Mouse (Mus musculus) CH12.LX (cell line): ENCODE results near the gene Dhx33. TPM values are rescaled to one million over a fixed set of nuclear protein-coding genes. Genes with fewer than 3 reads are reported as not detected.

Experiments
- DNase-seq: peaks from one replicate; pipeline ENCODE4 v3.0.0-alpha.2; 2013; ENCODE audit errors: extremely low read depth
- H3K27ac ChIP-seq: 2 replicates; pipeline ENCODE4 v1.5.1; 2012; ENCODE audit warnings: low read depth, mild to moderate bottlenecking, control low read depth, moderate library complexity; ENCODE audit not compliant: insufficient read depth
- H3K27me3 ChIP-seq: replicated peaks from 2 replicates; pipeline ENCODE3; 2012; ENCODE audit warnings: inconsistent platforms
- H3K36me3 ChIP-seq, 2 experiments: replicated peaks in 1 of 2; 2 replicates each; pipeline versions ENCODE3 to v1.6.1; 2012; ENCODE audit warnings: inconsistent platforms in 1 of 2, low read length in 1 of 2, mild to moderate bottlenecking in 1 of 2, mixed read lengths in 1 of 2, moderate library complexity in 1 of 2; ENCODE audit not compliant: control insufficient read depth in 1 of 2, insufficient read depth in 1 of 2
- H3K4me1 ChIP-seq, 2 experiments: 2 replicates each; pipeline ENCODE4 v1.6.1; 2012; ENCODE audit warnings: inconsistent platforms in 1 of 2, moderate library complexity in 1 of 2; ENCODE audit not compliant: insufficient read depth in 2 of 2, control insufficient read depth in 1 of 2
- H3K4me2 ChIP-seq: 2 replicates; pipeline ENCODE4 v1.6.1; 2012; ENCODE audit warnings: low read depth, mild to moderate bottlenecking, control low read depth; ENCODE audit not compliant: poor library complexity, insufficient read depth, severe bottlenecking
- H3K4me3 ChIP-seq, 3 experiments: fragments of 150-350 bp in 1 of 3; sonication (generic) in 1 of 3; replicated peaks in 1 of 3; 2 replicates each; pipeline versions ENCODE3 to v1.5.1; 2011 to 2012; ENCODE audit warnings: low read depth in 2 of 3, low read length in 2 of 3, mild to moderate bottlenecking in 2 of 3, moderate library complexity in 2 of 3, control low read depth in 1 of 3, improper control_type of control experiment in 1 of 3, inconsistent platforms in 1 of 3, mixed read lengths in 1 of 3; ENCODE audit not compliant: poor library complexity in 1 of 3
- H3K79me2 ChIP-seq: replicated peaks from 2 replicates; pipeline ENCODE4 v1.6.1; 2012; ENCODE audit warnings: mild to moderate bottlenecking, moderate library complexity; ENCODE audit not compliant: control insufficient read depth, poor library complexity, insufficient read depth, severe bottlenecking; ENCODE audit errors: extremely low read depth
- H3K9ac ChIP-seq: 2 replicates; pipeline ENCODE4 v1.6.1; 2012; ENCODE audit warnings: low read depth, mild to moderate bottlenecking, control low read depth, moderate library complexity; ENCODE audit not compliant: insufficient read depth
- H3K9me3 ChIP-seq: replicated peaks from 2 replicates; pipeline ENCODE3; 2012; ENCODE audit warnings: low read length, inconsistent platforms, mixed read lengths
- BHLHE40 ChIP-seq: IDR thresholded peaks from 2 replicates; pipeline ENCODE4 v1.6.1; 2011; ENCODE audit warnings: mild to moderate bottlenecking, low read depth, low read length, improper control_type of control experiment
- CHD2 ChIP-seq: IDR thresholded peaks from 2 replicates; pipeline ENCODE4 v1.6.1; 2011; ENCODE audit warnings: low read length, improper control_type of control experiment
- CTCF ChIP-seq, 2 experiments: IDR thresholded peaks in 1 of 2; conservative IDR thresholded peaks in 1 of 2; 2 replicates each; pipeline ENCODE4 v1.5.1; 2011 to 2012; ENCODE audit warnings: low read depth in 2 of 2, low read length in 2 of 2, improper control_type of control experiment in 1 of 2, inconsistent platforms in 1 of 2, mild to moderate bottlenecking in 1 of 2, moderate library complexity in 1 of 2
- E2F4 ChIP-seq: IDR thresholded peaks from 2 replicates; pipeline ENCODE4 v1.6.1; 2011; ENCODE audit warnings: low read depth, low read length, improper control_type of control experiment; ENCODE audit not compliant: insufficient replicate concordance
- JUN ChIP-seq: IDR thresholded peaks from 2 replicates; pipeline ENCODE4 v1.6.1; 2011; ENCODE audit warnings: low read depth, mild to moderate bottlenecking, low read length, improper control_type of control experiment, moderate library complexity; ENCODE audit not compliant: insufficient read depth
- JUND ChIP-seq: conservative IDR thresholded peaks from 2 replicates; pipeline ENCODE4 v1.6.1; 2011; ENCODE audit warnings: low read depth, low read length, improper control_type of control experiment
- MAZ ChIP-seq: IDR thresholded peaks from 2 replicates; pipeline ENCODE4 v1.6.1; 2012; ENCODE audit warnings: low read depth, mild to moderate bottlenecking, inconsistent platforms, low read length, improper control_type of control experiment, moderate library complexity
- MYC ChIP-seq: IDR thresholded peaks from 2 replicates; pipeline ENCODE4 v1.6.1; 2011; ENCODE audit warnings: low read depth, mild to moderate bottlenecking, improper control_type of control experiment, low read length
- POLR2A ChIP-seq: IDR thresholded peaks from 2 replicates; pipeline ENCODE4 v1.6.1; 2011; ENCODE audit warnings: low read depth, mild to moderate bottlenecking, improper control_type of control experiment, low read length
- SIN3A ChIP-seq: IDR thresholded peaks from 2 replicates; pipeline ENCODE4 v1.6.1; 2012; ENCODE audit warnings: low read length, improper control_type of control experiment, inconsistent platforms
- ZC3H11A ChIP-seq: IDR thresholded peaks from 2 replicates; pipeline ENCODE4 v1.6.1; 2012; ENCODE audit warnings: low read depth, mild to moderate bottlenecking, inconsistent platforms, low read length, improper control_type of control experiment
- ZMIZ1 ChIP-seq: IDR thresholded peaks from 2 replicates; pipeline ENCODE4 v1.6.1; 2012; ENCODE audit warnings: low read depth, mild to moderate bottlenecking, inconsistent platforms, low read length, improper control_type of control experiment
- dilution Hi-C: fragments of 300-500 bp; cut with MboI; formaldehyde crosslinking; loops from 2 replicates; pipeline ENCODE4 v1.14.3; 2020; ENCODE audit warnings: low sequenced_read_pairs; ENCODE audit not compliant: extremely low pct_unique_long_range_greater_than_20kb, extremely low pct_ligation_motif_present
- in situ Hi-C: fragments of 300-500 bp; cut with MboI; formaldehyde crosslinking; loops from 3 replicates; pipeline ENCODE4 v1.14.3; 2019; ENCODE audit warnings: low sequenced_read_pairs, low pct_ligation_motif_present, low pct_unique_long_range_greater_than_20kb, mixed read lengths
- polyA plus RNA-seq: library from polyadenylated mRNA; unstranded; fragments of >175 nt; gene quantifications from 2 replicates; pipeline ENCODE4 v1.2.1, GENCODE M21; 2012; ENCODE audit warnings: low read depth; ENCODE audit not compliant: insufficient read length
- total RNA-seq, 2 experiments: library from RNA; depleted of rRNA; stranded (reverse); fragments of 300-350 nt in 1 of 2; fragments of >200 nt in 1 of 2; gene quantifications; 2 replicates each; pipeline ENCODE4 v1.2.3; 2012 to 2014

The Dhx33 gene
- total and polyA plus RNA-seq, 3 experiments = 34.4 to 55.9 (median 43.0) TPM

GRCm38 (mm10) chr11:70960786-70961554, 43.3 kb downstream of the Dhx33 start:
- TF ChIP-seq ZC3H11A = no peak
- TF ChIP-seq, all 38 proteins: peak for 0
- Histone ChIP-seq H3K36me3 (peaks cover 72 to 95% of the 10 kb centered on the region in 2 experiments), H3K4me2 (no peak overlapping the region)

DNA sequence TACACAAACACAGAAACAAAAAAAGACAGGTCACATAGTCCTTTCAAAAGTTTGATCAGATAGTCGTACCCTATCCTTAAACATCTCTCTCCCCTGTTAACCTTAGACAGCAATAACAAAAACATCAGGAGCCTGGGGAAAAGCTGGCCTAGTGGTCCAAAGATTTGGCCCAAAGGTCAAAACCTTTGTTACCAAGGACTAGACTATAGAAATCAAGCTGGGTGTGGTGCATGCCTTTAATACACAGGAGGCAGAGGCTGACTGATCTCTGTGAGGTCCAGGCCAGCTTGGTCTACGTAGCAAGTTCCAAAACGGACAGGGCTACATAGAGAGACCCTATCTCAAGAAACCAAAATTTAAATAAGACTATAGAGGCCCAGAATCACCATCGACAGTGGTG, 49.5 kb downstream of the Dhx33 start:
- Histone ChIP-seq H3K27ac (no peak overlapping the region), H3K9ac (no peak overlapping the region), H3K4me1 (no peaks in the 10 kb centered on the region), H3K79me2 (peaks cover 4% of the 10 kb centered on the region; the same call in 1 of the 2 replicates), H3K4me2 (no peak overlapping the region), H3K27me3 (no peaks in the 10 kb centered on the region), H3K4me3 (no peak overlapping the region), H3K9me3 (no peaks in the 10 kb centered on the region), H3K36me3 (peaks cover 79 to 95% of the 10 kb centered on the region in 2 experiments)
- TF ChIP-seq JUND (no peak), BHLHE40 (no peak), ZC3H11A (no peak)
- DNase-seq = no peak
- in situ Hi-C loops (no loop called here), dilution Hi-C loops (no loop called here)

More at GRCm38 (mm10) chr11:70960786-70961554, 43.3 kb downstream of the Dhx33 start:
- Histone ChIP-seq H3K27ac (no peak overlapping the region), H3K27me3 (no peaks in the 10 kb centered on the region), H3K4me3 (no peak overlapping the region), H3K9me3 (no peaks in the 10 kb centered on the region), H3K4me1 (peaks cover 0 to 33% of the 10 kb centered on the region in 2 experiments; a peak in 2 of 4 replicates), H3K79me2 (peaks cover 14% of the 10 kb centered on the region), H3K9ac (no peak overlapping the region)
- dilution Hi-C loops = no loop called here
- DNase-seq = no peak
- in situ Hi-C loops = no loop called here

- Histone ChIP-seq H3K36me3 (peaks cover 80 to 95% of the 10 kb centered on the region in 2 experiments), H3K27ac (no peak overlapping the region), H3K9me3 (no peaks in the 10 kb centered on the region), H3K4me2 (no peak overlapping the region), H3K27me3 (no peaks in the 10 kb centered on the region), H3K4me3 (no peak overlapping the region), H3K79me2 (0 out of 2 replicates have a peak, but pooled peaks cover 4% of the 10 kb centered on the region), H3K9ac (no peak overlapping the region), H3K4me1 (peaks cover 0 to 6% of the 10 kb centered on the region in 2 experiments; a peak in 1 of 4 replicates)
- TF ChIP-seq ZMIZ1 (no peak), MAZ (no peak), POLR2A (no peak), SIN3A (no peak), E2F4 (no peak), CTCF (conservative IDR thresholded peaks at IDR 0.05 in 1 of 2, IDR thresholded peaks at IDR 0.05 in 1 of 2; ENCODE audit: low read depth in 2 of 2, low read length in 2 of 2) (no peak), MYC (no peak), JUN (no peak), CHD2 (no peak)
- in situ Hi-C loops (no loop called here), dilution Hi-C loops (no loop called here)
- no peak for DNase-seq
Measured at GRCm38 (mm10) chr11:70944935-70945817, 59.1 kb downstream of the Dhx33 start.
